Mouse (Mus musculus) left cerebral cortex, adult 2 months (tissue): ENCODE results near the gene Adamtsl5. TPM values are rescaled to one million over a fixed set of nuclear protein-coding genes. Genes with fewer than 3 reads are reported as not detected.
"Not testable (repeated sequence)": the region's sequence is repeated elsewhere in the genome, so short reads cannot be mapped to it uniquely, and the experiment has no call there.

Source experiments
- DNase-seq, 2 experiments: peaks; one replicate each; pipeline ENCODE4 v3.0.0; 2021 to 2022; ENCODE audit warnings: low spot score in 2 of 2, mixed read lengths in 1 of 2; ENCODE audit errors: extremely low spot score in 1 of 2
- H3K27ac ChIP-seq: fragments of 200-600 bp; 2 replicates; pipeline ENCODE4 v1.8.1; 2022
- H3K4me3 ChIP-seq: fragments of 200-600 bp; 2 replicates; pipeline ENCODE4 v1.8.1; 2022
- CTCF ChIP-seq: fragments of 200-600 bp; IDR thresholded peaks from 2 replicates; pipeline ENCODE4 v1.8.1; 2022; ENCODE audit warnings: antibody characterized with exemption, mild to moderate bottlenecking, moderate library complexity
- intact Hi-C: fragments of 180-260 bp; cut with DNase I; formaldehyde crosslinking; loops from one replicate; pipeline ENCODE4 v1.15.1; 2025
- total RNA-seq, 2 experiments: library from RNA; stranded (reverse); gene quantifications; 2 replicates each; pipeline ENCODE4 v1.2.3; 2021

Gene Adamtsl5
- total RNA-seq, 2 experiments from 2014 or later, result 7.9 to 11.1 TPM

DNA sequence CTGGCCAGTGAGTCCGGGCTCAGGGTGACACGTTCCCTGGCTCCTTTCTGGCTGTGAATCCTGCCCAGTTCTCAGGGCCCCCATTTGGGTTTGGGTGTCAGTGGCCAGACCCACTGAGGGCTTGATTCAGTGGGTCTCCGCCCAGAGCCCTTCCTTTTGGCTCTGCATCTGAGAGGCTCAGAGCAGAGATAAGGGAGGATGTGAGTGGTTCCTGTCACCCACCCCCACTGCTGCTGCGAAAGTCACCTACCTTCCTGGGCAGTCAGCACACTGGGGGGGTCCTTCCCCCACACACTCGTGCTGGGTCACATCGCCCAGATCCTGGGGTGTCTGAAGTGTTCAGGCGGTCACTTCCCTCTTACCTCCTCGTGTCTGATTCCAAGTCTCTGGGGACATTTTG lies 4.5 kb upstream of the Adamtsl5 start:
- Histone ChIP-seq H3K4me3 (no peak overlapping the region), H3K27ac (no peak overlapping the region)
- TF ChIP-seq CTCF, result no peak
- intact Hi-C loops, result no loop called here
- DNase-seq, result no peak

DNA sequence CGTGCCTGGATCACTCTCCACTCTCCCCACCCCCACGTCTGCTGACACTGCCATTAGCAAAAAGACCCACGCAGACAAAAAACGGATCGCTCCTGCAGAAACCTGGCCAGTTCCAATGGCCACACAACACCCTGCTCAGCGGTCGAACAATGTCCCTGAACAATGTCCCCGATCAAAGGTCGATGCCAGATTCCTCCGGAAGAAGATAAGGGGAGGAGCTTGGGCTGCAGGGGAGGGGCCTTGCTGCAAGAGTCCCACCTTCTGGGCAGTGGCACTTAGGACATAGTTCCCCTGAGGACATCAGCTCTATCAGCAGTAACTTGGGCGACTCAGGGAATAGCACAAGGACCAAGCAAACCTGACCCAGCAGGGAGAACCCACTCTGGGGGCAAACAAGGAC lies 3.7 kb upstream of the Adamtsl5 start:
- no peak for TF ChIP-seq CTCF
- Histone ChIP-seq H3K4me3 (no peak overlapping the region), H3K27ac (no peak overlapping the region)
- no peak for DNase-seq
- intact Hi-C loops, result loop anchor here (2.0 kb wide), 1 partner anchor 23 kb away; no protein-coding TSS in a partner anchor

DNA sequence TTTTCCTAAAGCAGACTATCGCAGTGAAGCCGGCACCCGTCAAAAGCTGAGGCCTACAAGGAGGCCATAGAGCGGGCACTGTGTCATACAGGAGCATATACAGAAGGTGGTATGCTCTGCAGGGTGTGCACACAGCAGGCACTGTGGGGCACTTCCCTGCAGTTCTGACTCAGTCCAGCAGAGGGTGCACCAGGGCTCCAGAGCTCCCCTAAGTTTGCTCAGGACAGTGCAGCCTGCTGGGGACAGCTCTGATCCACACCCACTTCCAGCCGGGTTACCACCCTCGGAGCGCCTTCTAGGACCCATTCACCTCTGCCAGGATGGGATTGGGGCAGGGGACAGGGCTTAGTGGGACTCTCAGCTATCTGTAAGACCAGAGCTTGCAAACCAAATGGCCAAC lies 2.1 kb upstream of the Adamtsl5 start:
- intact Hi-C loops, result loop anchor here (2.0 kb wide), 1 partner anchor 25 kb away; no protein-coding TSS in a partner anchor
- peak; percentile 76 to 88 for DNase-seq
- no peak overlapping the region for H3K4me3 ChIP-seq
- H3K27ac ChIP-seq, result no peak overlapping the region
- TF ChIP-seq CTCF, result peak; percentile 98

DNA sequence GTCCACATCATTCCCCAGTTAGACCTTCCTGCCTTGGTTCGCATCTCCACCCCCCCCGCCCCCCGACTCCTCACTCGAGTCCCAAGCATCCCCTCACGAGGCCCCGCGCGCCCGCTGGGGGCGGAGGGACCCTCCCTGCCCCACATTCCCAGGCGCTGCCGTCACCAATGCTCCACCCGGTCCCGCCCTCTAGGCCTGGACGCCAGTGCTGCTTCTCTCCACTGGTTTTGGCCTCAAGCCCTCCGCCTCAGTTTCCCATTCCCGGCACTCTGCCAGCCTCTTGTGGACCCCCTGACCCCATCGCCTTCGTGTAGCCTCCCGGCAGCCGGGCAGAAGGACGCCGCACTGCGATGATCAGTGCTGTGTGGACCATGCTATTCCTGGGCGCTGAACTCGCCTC lies 769 bp upstream of the Adamtsl5 start:
- TF ChIP-seq CTCF, result no peak
- intact Hi-C loops, result loop anchor here (2.0 kb wide), 1 partner anchor 56 kb away; the partner anchor contains the start of gene Rps15

DNA sequence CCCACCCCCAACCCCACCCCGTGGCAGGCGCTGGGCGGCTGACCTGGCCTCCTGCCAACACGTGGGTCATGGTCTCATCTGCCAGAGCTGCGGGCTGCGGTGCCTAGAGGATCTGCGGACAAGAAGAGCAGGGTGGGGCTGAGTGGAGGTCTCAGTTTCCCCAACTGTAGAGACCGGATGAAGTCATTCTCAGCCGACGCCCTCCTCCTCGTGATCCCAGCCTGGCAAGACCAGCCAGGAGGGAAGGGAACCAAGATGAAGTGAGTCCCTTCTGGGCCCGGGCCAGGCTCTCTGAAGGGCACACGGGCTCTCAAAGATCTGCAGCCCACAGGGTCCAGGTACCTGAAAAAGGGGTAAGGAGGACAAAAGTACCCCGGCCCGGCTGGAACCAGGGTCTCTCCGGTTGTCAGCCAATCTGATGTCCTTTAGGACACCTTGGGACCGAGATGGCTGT lies 671 bp downstream of the Adamtsl5 start:
- TF ChIP-seq CTCF, result no peak

More for the DNA sequence above, 769 bp upstream of the Adamtsl5 start:
- Histone ChIP-seq H3K27ac (no peak overlapping the region), H3K4me3 (no peak overlapping the region)
- no peak for DNase-seq

DNA sequence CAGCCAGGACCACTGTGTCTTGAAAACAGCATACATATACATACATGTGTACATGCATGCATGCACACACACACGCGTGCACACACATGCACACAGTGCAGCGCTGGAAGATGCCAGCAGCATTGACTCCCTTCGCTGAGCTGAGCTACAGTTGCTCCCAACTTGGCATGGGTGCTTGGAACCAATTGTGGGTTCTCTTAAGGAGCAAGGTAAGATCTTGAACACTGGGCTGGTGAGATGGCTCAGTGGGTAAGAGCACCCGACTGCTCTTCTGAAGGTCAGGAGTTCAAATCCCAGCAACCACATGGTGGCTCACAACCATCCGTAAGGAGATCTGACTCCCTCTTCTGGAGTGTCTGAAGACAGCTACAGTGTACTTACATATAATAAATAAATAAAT lies 2.3 kb downstream of the Adamtsl5 start:
- intact Hi-C loops, DNase-seq, H3K4me3 ChIP-seq, H3K27ac ChIP-seq: not testable (repeated sequence)

More for the DNA sequence above, 671 bp downstream of the Adamtsl5 start:
- DNase-seq, result no peak
- H3K27ac ChIP-seq, result no peak overlapping the region
- peak overlapping the region; percentile 38 for H3K4me3 ChIP-seq
- intact Hi-C loops, result no loop called here

GRCm38 (mm10) chr10:80345122-80345521 lies 3.1 kb downstream of the Adamtsl5 start:
- no peak for DNase-seq
- TF ChIP-seq CTCF, result no peak
- Histone ChIP-seq H3K27ac (no peak overlapping the region), H3K4me3 (no peak overlapping the region)
- intact Hi-C loops, result no loop called here

- Histone ChIP-seq H3K27ac (no peak overlapping the region), H3K4me3 (no peak overlapping the region)
- intact Hi-C loops, result no loop called here
- DNase-seq, result no peak
- no peak for TF ChIP-seq CTCF
Observed at GRCm38 (mm10) chr10:80344131-80344661, 4.0 kb downstream of the Adamtsl5 start.

GRCm38 (mm10) chr10:80343425-80343895 lies 4.8 kb downstream of the Adamtsl5 start:
- no peak overlapping the region for H3K27ac ChIP-seq
- H3K4me3 ChIP-seq, result no peak overlapping the region
- DNase-seq, result no peak
- intact Hi-C loops, result no loop called here
- no peak for TF ChIP-seq CTCF

- no peak overlapping the region for H3K27ac ChIP-seq
- DNase-seq, result peak in 1 of 2 experiments; percentile 38
- intact Hi-C loops, result no loop called here
- TF ChIP-seq CTCF, result no peak
- H3K4me3 ChIP-seq, result no peak overlapping the region
Observed at GRCm38 (mm10) chr10:80342749-80343424, 5.3 kb downstream of the Adamtsl5 start.

- Histone ChIP-seq H3K27ac (no peak overlapping the region), H3K4me3 (no peak overlapping the region)
- no peak for TF ChIP-seq CTCF
- intact Hi-C loops, result no loop called here
- no peak for DNase-seq
Observed at GRCm38 (mm10) chr10:80342305-80342748, 5.9 kb downstream of the Adamtsl5 start.

- TF ChIP-seq CTCF, result no peak
- Histone ChIP-seq H3K27ac (no peak overlapping the region), H3K4me3 (no peak overlapping the region)
- intact Hi-C loops, result no loop called here
- DNase-seq, result no peak
Observed at GRCm38 (mm10) chr10:80341491-80342304, 6.5 kb downstream of the Adamtsl5 start.
